Mouse (Mus musculus): ENCODE data around the gene Tmppe. TPM values are rescaled to one million over a fixed set of nuclear protein-coding genes. Genes with fewer than 3 reads are reported as not detected.
"Not testable (repeated sequence)": the region's sequence is repeated elsewhere in the genome, so short reads cannot be mapped to it uniquely, and the experiment has no call there.

The Tmppe gene
- polyA plus RNA-seq, 1 experiment from 2014 or later = 18.3 TPM

- H3K9me3 ChIP-seq = no peaks in the 10 kb centered on the region
- 92% methylated on average over 24 of the region's 24 CpGs for WGBS
- H3K27me3 ChIP-seq (replicated peaks) = no peaks in the 10 kb centered on the region
- 0 out of 2 replicates have a peak, but pooled peaks cover 2% of the 10 kb centered on the region for H3K36me3 ChIP-seq
- peaks cover 17% of the 10 kb centered on the region for H3K4me1 ChIP-seq (replicated peaks)
- H3K9ac ChIP-seq = no peak overlapping the region
- no peak overlapping the region for H3K27ac ChIP-seq
- no peak overlapping the region for H3K4me3 ChIP-seq (replicated peaks)
- H3K4me2 ChIP-seq (replicated peaks) = no peak overlapping the region
- no peak for ATAC-seq
Measured at GRCm38 (mm10) chr9:114384691-114385090, 16.2 kb upstream of the Tmppe start.

GRCm38 (mm10) chr9:114385160-114385559 lies 15.7 kb upstream of the Tmppe start:
- Histone ChIP-seq H3K4me2 (replicated peaks) (no peak overlapping the region), H3K4me3 (replicated peaks) (no peak overlapping the region), H3K4me1 (replicated peaks) (peaks cover 14% of the 10 kb centered on the region), H3K9ac (no peak overlapping the region), H3K27ac (no peak overlapping the region), H3K27me3 (replicated peaks) (no peaks in the 10 kb centered on the region), H3K36me3 (0 out of 2 replicates have a peak, but pooled peaks cover 2% of the 10 kb centered on the region), H3K9me3 (no peaks in the 10 kb centered on the region)
- ATAC-seq = no peak
- WGBS = 96% methylated on average over 10 of the region's 10 CpGs

GRCm38 (mm10) chr9:114387086-114387485 lies 13.8 kb upstream of the Tmppe start:
- H3K4me3 ChIP-seq (replicated peaks) = no peak overlapping the region
- H3K4me2 ChIP-seq (replicated peaks) = no peak overlapping the region
- no peak overlapping the region for H3K27ac ChIP-seq
- H3K27me3 ChIP-seq (replicated peaks) = no peaks in the 10 kb centered on the region
- no peaks in the 10 kb centered on the region for H3K9me3 ChIP-seq
- peaks cover 19% of the 10 kb centered on the region for H3K4me1 ChIP-seq (replicated peaks)
- no peak overlapping the region for H3K9ac ChIP-seq
- H3K36me3 ChIP-seq = 0 out of 2 replicates have a peak, but pooled peaks cover under 1% of the 10 kb centered on the region
- ATAC-seq = no peak
- 28% methylated on average over 6 of the region's 6 CpGs for WGBS

DNA sequence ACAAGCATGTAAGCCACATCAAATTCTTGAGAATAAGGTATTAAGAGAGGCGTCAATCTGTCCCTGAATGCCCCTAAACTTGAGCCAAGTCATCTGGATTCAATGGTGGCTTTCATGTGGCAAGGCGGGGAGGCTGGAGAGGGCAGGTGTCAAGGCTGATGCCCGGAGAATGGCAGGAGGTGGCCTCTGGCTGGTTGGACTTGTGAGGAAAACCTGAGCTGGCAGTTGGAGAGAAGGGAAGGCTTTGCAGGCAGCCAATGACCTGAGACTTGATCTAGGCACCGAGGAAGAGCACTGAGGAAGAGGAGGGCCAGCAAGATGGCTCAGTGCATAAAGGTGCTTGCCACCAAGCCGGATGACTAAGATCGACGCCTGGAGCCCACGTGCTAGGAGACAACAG lies 12.6 kb upstream of the Tmppe start:
- Histone ChIP-seq H3K36me3 (no peaks in the 10 kb centered on the region), H3K27me3 (replicated peaks) (no peaks in the 10 kb centered on the region), H3K9ac (peak overlapping the region; percentile 23; the same call in 1 of the 2 replicates), H3K9me3 (no peaks in the 10 kb centered on the region), H3K27ac (no peak overlapping the region), H3K4me1 (replicated peaks) (peaks cover 19% of the 10 kb centered on the region), H3K4me3 (replicated peaks) (no peak overlapping the region), H3K4me2 (replicated peaks) (0 out of 2 replicates have a peak overlapping the region, but pooled peaks have one; percentile 22)
- 85% methylated on average over 8 of the region's 8 CpGs for WGBS
- ATAC-seq = no peak

DNA sequence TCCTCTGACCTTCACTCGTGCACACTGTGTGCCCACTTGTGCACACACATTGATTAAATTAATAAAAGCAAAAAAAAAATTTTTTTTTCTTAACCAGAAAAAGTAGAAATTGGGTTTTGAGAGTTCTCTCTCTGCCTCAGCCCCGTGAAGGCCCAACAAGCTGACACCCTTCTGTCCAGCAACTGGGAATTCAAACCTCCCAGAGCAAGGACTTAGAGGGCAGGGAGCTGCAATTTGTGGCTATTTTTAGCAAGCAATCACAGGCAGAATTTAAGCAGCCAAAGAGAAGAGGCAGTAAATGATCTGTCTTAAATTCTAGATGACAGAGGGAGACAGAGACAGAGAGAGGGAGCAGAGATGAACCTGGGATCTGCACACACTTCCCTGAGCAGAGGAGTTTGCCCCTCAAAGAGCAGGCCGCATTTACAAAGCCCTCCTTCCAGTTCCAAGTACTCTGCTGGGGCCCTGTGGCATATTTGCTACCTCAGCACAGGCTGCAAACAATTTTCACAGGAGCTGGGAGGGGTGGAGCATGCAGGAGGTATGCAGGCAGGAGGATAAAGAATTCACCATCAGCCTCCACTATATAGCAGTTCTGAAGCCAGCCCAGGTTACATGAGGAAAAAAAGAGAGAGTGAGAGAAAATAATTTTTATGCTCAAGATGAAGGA lies 12.1 kb upstream of the Tmppe start:
- Histone ChIP-seq H3K9ac (peak overlapping the region; percentile 23), H3K27ac (peak overlapping the region; percentile 95), H3K4me3 (replicated peaks) (peak overlapping the region; percentile 88; the same call in 1 of the 2 replicates), H3K36me3 (no peaks in the 10 kb centered on the region), H3K27me3 (replicated peaks) (no peaks in the 10 kb centered on the region), H3K9me3 (no peaks in the 10 kb centered on the region), H3K4me1 (replicated peaks) (peaks cover 19% of the 10 kb centered on the region), H3K4me2 (replicated peaks) (peak overlapping the region; percentile 88)
- 58% methylated on average over 3 of the region's 3 CpGs for WGBS
- ATAC-seq = no peak

- H3K27me3 ChIP-seq (replicated peaks) = no peaks in the 10 kb centered on the region
- no peaks in the 10 kb centered on the region for H3K36me3 ChIP-seq
- no peak overlapping the region for H3K9ac ChIP-seq
- peak overlapping the region; percentile 88 for H3K4me2 ChIP-seq (replicated peaks)
- H3K9me3 ChIP-seq = no peaks in the 10 kb centered on the region
- peaks cover 19% of the 10 kb centered on the region for H3K4me1 ChIP-seq (replicated peaks)
- H3K4me3 ChIP-seq (replicated peaks) = peak overlapping the region; percentile 88
- peak overlapping the region; percentile 95 for H3K27ac ChIP-seq
- peak; percentile 28; the same call in 1 of the 2 replicates for ATAC-seq
- 78% methylated on average over 8 of the region's 8 CpGs for WGBS
Measured at GRCm38 (mm10) chr9:114389371-114389904, 11.5 kb upstream of the Tmppe start.

GRCm38 (mm10) chr9:114389905-114390748 lies 10.8 kb upstream of the Tmppe start, which contains the start of gene Crtap:
TSS of gene Crtap (minus strand) at chr9:114390675.
- ATAC-seq = peak; percentile 86
- peak within 1 kb of the TSS; percentile 88 for H3K9ac ChIP-seq

DNA sequence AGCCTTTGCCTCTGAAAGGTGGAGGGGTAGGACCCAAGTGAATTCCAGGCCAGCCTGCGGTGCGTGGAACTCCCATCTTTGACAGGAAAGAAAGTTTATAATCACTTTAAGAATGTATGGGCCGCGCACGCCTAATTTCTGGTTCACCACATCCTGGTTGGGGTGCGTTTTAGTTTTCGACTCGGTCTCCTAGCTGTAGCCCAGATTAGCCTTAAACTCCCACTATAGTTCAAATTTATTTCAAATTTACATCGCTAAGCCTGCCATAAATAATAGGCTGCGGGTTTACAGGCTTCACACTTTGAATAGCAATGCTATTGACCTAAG lies 10.2 kb upstream of the Tmppe start:
- Histone ChIP-seq H3K4me2 (replicated peaks) (peak overlapping the region; percentile 88), H3K36me3 (no peaks in the 10 kb centered on the region), H3K9ac (peak overlapping the region; percentile 88), H3K4me3 (replicated peaks) (peak overlapping the region; percentile 88), H3K27ac (peak overlapping the region; percentile 95), H3K4me1 (replicated peaks) (peaks cover 19% of the 10 kb centered on the region), H3K9me3 (no peaks in the 10 kb centered on the region), H3K27me3 (replicated peaks) (no peaks in the 10 kb centered on the region)
- 4% methylated on average over 10 of the region's 10 CpGs for WGBS
- ATAC-seq = no peak

More at GRCm38 (mm10) chr9:114389905-114390748, 10.8 kb upstream of the Tmppe start, which contains the start of gene Crtap:
- Histone ChIP-seq H3K9me3 (no peaks in the 10 kb centered on the region), H3K27me3 (replicated peaks) (no peaks in the 10 kb centered on the region), H3K4me3 (replicated peaks) (peak within 1 kb of the TSS; percentile 88), H3K27ac (peak within 1 kb of the TSS; percentile 95), H3K36me3 (no peaks in the 10 kb centered on the region), H3K4me2 (replicated peaks) (peak within 1 kb of the TSS; percentile 88), H3K4me1 (replicated peaks) (peaks cover 19% of the 10 kb centered on the region)
- 1% methylated on average over 96 of the region's 96 CpGs for WGBS

GRCm38 (mm10) chr9:114394136-114394535 lies 6.8 kb upstream of the Tmppe start:
- H3K9ac ChIP-seq; H3K4me3 ChIP-seq (replicated peaks); H3K4me1 ChIP-seq (replicated peaks); ATAC-seq; H3K36me3 ChIP-seq; H3K27ac ChIP-seq; H3K27me3 ChIP-seq (replicated peaks); H3K9me3 ChIP-seq; H3K4me2 ChIP-seq (replicated peaks): not testable (repeated sequence)
- 67% methylated on average over 6 of the region's 6 CpGs for WGBS

- no peak overlapping the region for H3K27ac ChIP-seq
- WGBS = 72% methylated on average over 8 of the region's 8 CpGs
- H3K4me3 ChIP-seq (replicated peaks) = no peak overlapping the region
Measured at GRCm38 (mm10) chr9:114394677-114395076, 6.2 kb upstream of the Tmppe start.

DNA sequence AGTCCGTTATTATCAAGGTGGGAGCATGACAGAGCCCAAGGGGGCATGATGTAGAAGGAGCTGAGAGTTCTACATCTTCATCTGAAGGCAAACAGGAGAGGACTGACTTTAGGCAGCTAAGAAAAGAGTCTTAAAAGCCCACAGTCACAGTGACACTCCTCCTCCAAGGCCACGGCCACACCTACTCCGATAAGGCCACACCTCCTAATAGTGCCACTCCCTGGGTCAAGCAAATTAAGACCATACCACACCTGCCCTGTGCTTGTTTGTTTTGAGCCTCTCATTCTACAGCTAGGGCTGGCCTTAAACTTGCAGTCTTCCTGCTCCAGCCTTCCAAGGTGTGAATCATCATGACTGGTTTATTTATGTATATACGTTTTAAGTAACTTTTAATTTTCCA lies 5.6 kb upstream of the Tmppe start:
- WGBS = 75% methylated on average over 4 of the region's 4 CpGs
- H3K4me1 ChIP-seq (replicated peaks) = 0 out of 2 replicates have a peak, but pooled peaks cover 5% of the 10 kb centered on the region
- ATAC-seq = peak; percentile 55
- no peaks in the 10 kb centered on the region for H3K27me3 ChIP-seq (replicated peaks)
- no peak overlapping the region for H3K9ac ChIP-seq
- H3K4me2 ChIP-seq (replicated peaks) = no peak overlapping the region
- H3K27ac ChIP-seq = no peak overlapping the region
- H3K36me3 ChIP-seq = no peaks in the 10 kb centered on the region
- no peak overlapping the region for H3K4me3 ChIP-seq (replicated peaks)
- H3K9me3 ChIP-seq = no peaks in the 10 kb centered on the region

More at GRCm38 (mm10) chr9:114394677-114395076, 6.2 kb upstream of the Tmppe start:
- ATAC-seq = no peak
- Histone ChIP-seq H3K36me3 (no peaks in the 10 kb centered on the region), H3K27me3 (replicated peaks) (no peaks in the 10 kb centered on the region), H3K9ac (no peak overlapping the region), H3K9me3 (no peaks in the 10 kb centered on the region), H3K4me1 (replicated peaks) (0 out of 2 replicates have a peak, but pooled peaks cover 5% of the 10 kb centered on the region), H3K4me2 (replicated peaks) (no peak overlapping the region)

GRCm38 (mm10) chr9:114399680-114400079 lies 1.2 kb upstream of the Tmppe start:
- Histone ChIP-seq H3K9ac (no peak overlapping the region), H3K9me3 (no peaks in the 10 kb centered on the region), H3K4me2 (replicated peaks) (no peak overlapping the region), H3K4me3 (replicated peaks) (no peak overlapping the region), H3K27ac (no peak overlapping the region), H3K4me1 (replicated peaks) (peaks cover 4% of the 10 kb centered on the region; the same call in 1 of the 2 replicates), H3K36me3 (peaks cover 5% of the 10 kb centered on the region), H3K27me3 (replicated peaks) (no peaks in the 10 kb centered on the region)
- 87% methylated on average over 12 of the region's 12 CpGs for WGBS
- no peak for ATAC-seq

Data from intestine, embryonic 15.5 days (tissue).